Mouse (Mus musculus): ENCODE measurements around the gene Higd1b.

Gene Higd1b

DNA sequence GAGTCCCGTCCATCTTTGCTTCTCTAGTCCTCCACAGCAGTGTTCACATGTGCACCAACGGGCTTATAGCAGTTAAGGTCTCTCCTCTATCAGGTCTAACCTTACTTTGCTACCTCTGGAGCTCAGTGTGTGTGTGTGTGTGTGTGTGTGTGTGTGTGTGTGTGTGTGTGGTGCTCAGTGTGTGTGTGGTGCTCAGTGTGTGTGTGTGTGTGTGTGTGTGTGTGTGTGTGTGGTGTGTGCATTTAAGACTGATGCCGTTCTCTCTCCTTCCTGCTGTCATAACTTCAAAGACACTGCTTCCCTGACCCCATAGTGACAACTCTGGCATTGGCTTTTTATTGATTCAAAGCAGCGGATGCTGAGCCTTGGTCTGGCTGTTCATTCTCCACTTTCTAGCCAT is at the start of gene Higd1b:
Gene Higd1b, plus strand, starts transcription at position 301 of the 400 bp plus-strand sequence.
- DNase-seq (ENCODE audit: low read depth) = no peak

- no peak for DNase-seq (ENCODE audit: low read depth)
Observed at GRCm38 (mm10) chr11:102787688-102788177, 47.9 kb upstream of the Higd1b start.

- DNase-seq (ENCODE audit: low read depth) = no peak
Observed at GRCm38 (mm10) chr11:102791682-102792445, 43.8 kb upstream of the Higd1b start.

DNA sequence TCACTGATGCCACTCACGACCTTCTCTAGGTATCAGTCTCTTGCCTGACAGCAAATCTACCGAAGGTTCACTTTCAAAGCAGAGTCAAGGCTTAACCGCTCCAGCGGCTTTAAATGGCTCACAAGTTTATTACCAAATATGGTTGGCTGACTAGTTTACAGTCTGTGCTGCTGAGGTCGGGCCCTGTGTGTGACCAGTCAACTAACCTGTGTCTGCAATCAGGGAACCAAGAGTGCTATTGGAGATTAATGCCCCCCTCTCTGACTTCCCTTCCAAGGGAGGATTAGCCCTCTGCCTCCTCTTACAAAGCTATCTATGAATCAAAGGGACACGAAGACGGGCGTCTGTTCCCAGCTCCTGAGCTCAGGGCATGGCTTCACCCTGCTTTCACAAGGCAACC is 41.5 kb upstream of the Higd1b start:
- DNase-seq (ENCODE audit: low read depth) = no peak

GRCm38 (mm10) chr11:102803453-102803852 is 32.2 kb upstream of the Higd1b start:
- no peak for DNase-seq (ENCODE audit: low read depth)

GRCm38 (mm10) chr11:102808246-102808645 is 27.4 kb upstream of the Higd1b start:
- no peak for DNase-seq (ENCODE audit: low read depth)

DNA sequence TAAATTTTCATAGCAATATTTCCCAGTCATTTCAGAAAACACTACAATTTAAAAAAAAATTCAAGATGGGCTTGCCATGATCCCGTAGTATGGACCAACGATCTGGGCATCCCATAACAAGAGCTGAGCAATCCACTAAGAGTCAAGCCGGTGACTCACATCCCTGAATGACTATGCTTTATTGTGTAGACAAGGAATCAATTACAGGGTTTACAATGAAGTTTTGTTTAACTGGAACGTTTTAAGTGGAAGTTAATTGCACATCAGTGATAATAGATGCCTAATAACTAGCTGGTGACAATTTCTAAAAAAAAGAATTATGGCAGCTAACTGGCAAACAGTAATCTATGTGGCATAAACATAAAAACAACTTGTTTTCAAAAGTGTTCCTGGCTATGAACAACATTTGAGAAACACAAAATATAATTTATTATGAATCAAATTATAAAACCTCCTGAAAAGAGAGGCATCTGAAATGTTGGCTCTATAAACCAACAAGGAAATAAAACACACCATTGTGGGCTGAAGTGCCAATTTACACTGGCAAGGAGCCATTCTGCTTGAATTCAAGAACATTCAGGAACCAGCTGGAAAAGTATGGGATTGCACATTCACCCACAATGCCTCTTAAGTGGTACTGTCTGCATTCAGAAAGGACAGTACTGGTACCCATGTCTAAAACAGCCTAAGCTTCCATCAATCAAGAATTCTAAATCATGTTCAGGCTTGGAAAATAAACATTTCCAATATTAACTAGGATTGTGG is 24.7 kb upstream of the Higd1b start:
- DNase-seq (ENCODE audit: low read depth) = no peak

- no peak for DNase-seq (ENCODE audit: low read depth)
Observed at GRCm38 (mm10) chr11:102814881-102815280, 20.8 kb upstream of the Higd1b start.

DNA sequence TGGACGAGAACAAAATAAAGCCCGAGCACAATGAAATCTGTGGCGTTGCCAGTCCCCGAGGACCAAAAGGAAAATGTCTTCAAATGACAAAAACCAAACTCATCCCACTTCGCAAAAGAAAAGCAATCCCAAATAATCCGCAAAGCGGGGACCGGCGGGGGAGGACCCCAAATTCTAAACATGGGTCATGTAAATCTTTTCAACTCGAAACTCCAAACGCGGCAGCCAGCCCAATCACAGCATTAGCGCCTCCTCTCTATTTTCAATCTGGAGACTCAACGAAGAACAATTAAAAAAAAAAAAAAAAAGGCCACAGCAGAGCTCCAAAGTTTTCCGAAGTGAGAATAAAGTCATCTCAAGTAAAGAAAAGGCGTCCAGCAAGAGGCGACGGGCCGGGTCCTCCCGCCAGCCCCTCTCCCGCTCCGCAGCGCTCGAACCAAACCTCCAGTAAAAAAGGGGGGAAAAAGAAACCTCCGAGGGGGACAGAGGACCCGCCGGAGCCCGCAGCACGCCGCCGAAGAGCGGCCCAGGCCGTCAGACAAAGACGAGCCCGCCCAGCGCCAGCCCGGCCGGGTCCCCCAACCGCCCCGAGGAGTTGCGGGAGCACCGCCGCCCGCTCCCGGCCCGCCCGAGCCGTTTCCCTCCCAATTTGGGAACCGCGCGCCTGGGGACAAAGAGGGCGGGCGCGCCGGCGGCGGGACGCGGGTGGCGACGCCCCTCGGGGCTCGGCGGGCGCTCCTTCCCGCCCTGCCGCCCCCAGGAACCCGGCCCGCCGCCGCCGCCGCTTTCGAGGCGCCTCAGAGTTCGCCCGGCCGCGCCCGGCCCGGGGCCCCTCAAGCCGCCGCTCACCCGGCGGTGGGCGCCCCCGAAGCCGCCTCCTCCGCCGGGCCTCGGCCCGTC is 17.3 kb upstream of the Higd1b start:
- no peak for DNase-seq (ENCODE audit: low read depth)

- DNase-seq (ENCODE audit: low read depth) = no peak
Observed at GRCm38 (mm10) chr11:102819021-102819782, 16.4 kb upstream of the Higd1b start, which contains the start of gene Gjc1. Gene Gjc1 (minus strand): TSS chr11:102819700.

- DNase-seq (ENCODE audit: low read depth) = no peak
Observed at GRCm38 (mm10) chr11:102819783-102820385, 15.8 kb upstream of the Higd1b start.

DNA sequence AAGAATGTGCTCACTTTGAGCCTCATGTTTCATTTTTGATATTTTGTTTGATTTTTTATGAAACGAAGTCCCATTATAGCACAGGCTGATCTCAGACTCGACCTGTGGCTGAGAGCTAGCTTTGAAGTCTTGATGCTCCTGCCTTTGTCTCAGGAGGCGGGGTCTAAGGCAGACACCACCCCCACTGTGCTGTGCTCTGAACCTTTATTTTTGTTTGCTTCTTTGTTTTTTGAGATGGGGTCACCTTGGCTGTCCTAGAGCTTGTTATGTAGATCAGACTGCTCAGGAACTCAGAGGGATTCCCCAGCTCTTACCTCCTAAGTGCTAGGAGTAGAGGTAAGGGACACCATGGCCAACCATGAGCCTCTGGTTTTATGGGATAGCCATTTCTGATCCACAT is 15.2 kb upstream of the Higd1b start:
- no peak for DNase-seq (ENCODE audit: low read depth)

GRCm38 (mm10) chr11:102821231-102821630 is 14.4 kb upstream of the Higd1b start:
- DNase-seq (ENCODE audit: low read depth) = no peak

- DNase-seq (ENCODE audit: low read depth) = no peak
Observed at GRCm38 (mm10) chr11:102826476-102826875, 9.2 kb upstream of the Higd1b start.

GRCm38 (mm10) chr11:102827097-102827496 is 8.6 kb upstream of the Higd1b start:
- no peak for DNase-seq (ENCODE audit: low read depth)

GRCm38 (mm10) chr11:102830276-102830675 is 5.4 kb upstream of the Higd1b start:
- no peak for DNase-seq (ENCODE audit: low read depth)

- DNase-seq (ENCODE audit: low read depth) = no peak
Observed at GRCm38 (mm10) chr11:102832700-102833297, 2.9 kb upstream of the Higd1b start.

DNA sequence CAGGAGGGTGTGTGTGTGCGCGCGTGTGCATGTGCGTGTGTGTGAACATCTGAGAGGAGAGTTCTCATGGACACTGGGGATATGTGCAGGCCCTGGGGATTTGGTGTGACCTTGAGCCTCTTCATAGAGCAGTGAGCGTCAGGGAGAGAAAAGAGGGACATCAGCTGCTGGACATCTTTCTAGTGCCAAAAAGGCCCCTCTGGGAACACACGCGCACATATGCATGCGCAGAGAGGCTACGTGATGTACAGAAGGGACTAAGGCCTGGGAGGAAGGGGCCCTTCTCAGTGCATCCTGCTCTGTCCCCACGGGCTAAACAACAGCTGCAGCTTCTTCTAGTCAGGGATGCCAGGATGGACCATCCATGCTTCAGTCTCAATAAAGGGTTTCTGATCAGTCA is 1.4 kb upstream of the Higd1b start:
- DNase-seq (ENCODE audit: low read depth) = no peak

DNA sequence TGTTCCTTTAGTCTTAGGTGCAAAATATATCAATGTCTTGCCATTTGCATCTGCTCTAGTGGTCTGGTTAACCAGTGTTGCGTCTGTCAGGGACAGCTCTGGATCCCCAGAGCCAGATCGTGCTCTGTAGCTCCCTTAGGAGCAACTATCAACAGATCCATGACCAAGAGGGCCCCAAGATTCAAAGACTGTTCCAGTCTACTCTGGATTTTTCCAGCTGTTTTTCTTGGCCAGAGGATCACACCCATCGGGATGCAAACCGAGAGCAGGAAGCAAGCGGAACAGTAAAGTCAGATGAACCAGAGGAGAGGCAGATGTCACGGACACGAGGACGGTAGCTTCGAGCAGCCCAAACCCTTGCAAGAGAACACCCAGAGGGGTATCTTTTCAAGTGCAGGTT is 497 bp downstream of the Higd1b start:
- DNase-seq (ENCODE audit: low read depth) = no peak

- no peak for DNase-seq (ENCODE audit: low read depth)
Observed at GRCm38 (mm10) chr11:102837385-102837784, 1.7 kb downstream of the Higd1b start.

DNA sequence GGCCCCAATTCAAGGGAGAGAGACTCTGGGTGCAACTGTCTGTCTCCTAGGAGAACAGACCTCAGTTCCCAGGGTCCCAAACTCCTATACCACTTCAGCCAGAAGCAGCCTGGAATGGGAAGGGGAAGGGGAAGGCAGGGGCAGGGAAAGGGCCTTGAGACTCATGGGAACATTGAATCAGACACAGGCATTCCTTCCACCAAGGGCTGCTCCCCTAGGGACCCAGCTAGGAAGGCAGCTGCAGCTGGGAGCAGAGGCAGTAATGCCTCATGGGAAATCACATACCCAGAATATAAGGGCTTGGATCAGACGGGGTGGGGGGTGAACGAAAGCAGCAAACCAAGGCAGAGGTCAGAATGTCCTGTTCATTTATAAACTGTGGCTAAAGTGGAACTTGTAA is 2.5 kb downstream of the Higd1b start:
- no peak for DNase-seq (ENCODE audit: low read depth)

Data from c-Kit-positive CD71-negative TER-119-negative erythroid progenitor cells, embryonic 14.5 days (primary cell).